Mouse (Mus musculus) hindbrain, embryonic 14.5 days (tissue): ENCODE measurements at regions not wholly inside any gene's neighbourhood (a gene's known extent, or its start where the extent isn't known, plus 50 kb on each side); places are given as distances from the start of the nearest gene placed in this dataset.

Source experiments
- ATAC-seq: fragments of 200-750 bp; cut with Nextera tagmentation; 2 replicates; pipeline ENCODE4 v1.8.0; 2017; ENCODE audit warnings: moderate number of reproducible peaks, mild to moderate bottlenecking, moderate TSS enrichment, moderate library complexity; ENCODE audit not compliant: low FRiP score
- DNase-seq: peaks from one replicate; pipeline ENCODE4 v3.0.0-alpha.2; 2015; ENCODE audit warnings: low spot score
- H3K27ac ChIP-seq: fragments of 300-500 bp; sonication (generic); 2 replicates; pipeline ENCODE4 v1.5.1; 2014; ENCODE audit warnings: mild to moderate bottlenecking, moderate library complexity
- H3K27me3 ChIP-seq: fragments of 300-500 bp; sonication (generic); 2 replicates; pipeline ENCODE4 v1.6.1; 2014; ENCODE audit warnings: mild to moderate bottlenecking, low read length, mixed read lengths; ENCODE audit not compliant: control insufficient read depth, insufficient read depth
- H3K36me3 ChIP-seq: fragments of 300-500 bp; sonication (generic); replicated peaks from 2 replicates; pipeline ENCODE4 v1.6.1; 2014; ENCODE audit not compliant: control insufficient read depth, insufficient read depth
- H3K4me1 ChIP-seq: fragments of 300-500 bp; sonication (generic); replicated peaks from 2 replicates; pipeline ENCODE4 v1.6.1; 2014; ENCODE audit warnings: antibody characterized with exemption, low read length, mixed read lengths; ENCODE audit not compliant: control insufficient read depth, insufficient read depth
- H3K4me2 ChIP-seq: fragments of 300-500 bp; sonication (generic); replicated peaks from 2 replicates; pipeline ENCODE4 v1.6.1; 2014; ENCODE audit warnings: mild to moderate bottlenecking, moderate library complexity
- H3K4me3 ChIP-seq: fragments of 300-500 bp; sonication (generic); replicated peaks from 2 replicates; pipeline ENCODE4 v1.5.1; 2014; ENCODE audit warnings: mild to moderate bottlenecking, low read length
- H3K9ac ChIP-seq: fragments of 300-500 bp; sonication (generic); 2 replicates; pipeline ENCODE4 v1.6.1; 2014
- H3K9me3 ChIP-seq: fragments of 300-500 bp; sonication (generic); 2 replicates; pipeline ENCODE4 v1.6.1; 2016; ENCODE audit warnings: low read length; ENCODE audit not compliant: control insufficient read depth
- WGBS: fragments of 180-500 bp; shearing (Covaris S2); extraction: QIAGEN DNeasy Blood & Tissue Kit; methylation state at CpG from one replicate; pipeline ENCODE4 v1.1.7; 2014; 5-methylcytosine and 5-hydroxymethylcytosine counted together

DNA sequence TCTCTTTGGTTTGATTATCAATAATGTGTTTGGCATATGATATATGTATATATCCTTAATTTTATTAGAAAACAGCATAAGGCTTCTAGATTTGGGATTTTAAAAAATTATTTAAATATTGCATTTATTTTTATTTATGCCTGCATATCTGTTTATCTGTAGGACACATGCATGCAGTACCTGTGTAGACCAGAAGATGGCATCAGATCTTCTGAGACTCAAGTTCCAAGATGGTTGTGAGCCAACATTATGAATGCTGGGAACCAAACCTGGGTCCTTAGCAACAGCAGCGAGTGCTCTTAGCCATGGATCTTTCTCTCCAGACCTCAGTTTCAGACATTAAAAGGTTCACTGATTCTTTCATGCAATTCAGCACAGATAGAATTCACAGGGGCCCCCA, 148.3 kb downstream of the Cdc42ep3 start:
- no peak for DNase-seq
- no peaks in the 10 kb centered on the region for H3K36me3 ChIP-seq
- no peaks in the 10 kb centered on the region for H3K4me1 ChIP-seq
- ATAC-seq, result no peak
- no peaks in the 10 kb centered on the region for H3K27me3 ChIP-seq
- no peaks in the 10 kb centered on the region for H3K9me3 ChIP-seq
- no peak overlapping the region for H3K4me2 ChIP-seq
- WGBS, result 93% methylated on average over 1 of the region's 1 CpGs
- no peak overlapping the region for H3K9ac ChIP-seq
- no peak overlapping the region for H3K4me3 ChIP-seq
- H3K27ac ChIP-seq, result no peak overlapping the region

DNA sequence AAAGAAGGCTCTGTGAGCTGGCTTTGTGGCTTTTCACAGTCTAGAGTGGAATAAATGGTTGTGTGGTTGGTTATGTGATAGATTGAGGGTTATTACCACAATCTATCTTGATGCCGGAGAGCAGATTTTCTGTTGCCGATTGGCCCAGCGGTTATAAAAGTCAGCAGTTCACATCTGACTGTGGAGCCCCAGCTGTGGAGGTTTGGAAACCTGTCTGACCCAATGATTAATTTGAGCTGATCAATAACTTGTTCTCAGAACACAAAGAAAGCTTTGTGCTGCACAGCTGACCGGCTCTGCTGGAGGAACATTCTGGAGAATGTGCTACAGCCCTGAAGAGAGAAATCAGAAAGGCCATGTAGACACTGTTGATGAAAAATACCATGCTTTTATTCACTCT, 148.8 kb downstream of the Cdc42ep3 start:
- 74% methylated on average over 4 of the region's 4 CpGs for WGBS
- H3K4me1 ChIP-seq, result no peaks in the 10 kb centered on the region
- no peak overlapping the region for H3K4me3 ChIP-seq
- DNase-seq, result no peak
- no peaks in the 10 kb centered on the region for H3K27me3 ChIP-seq
- ATAC-seq, result no peak
- no peaks in the 10 kb centered on the region for H3K9me3 ChIP-seq
- no peaks in the 10 kb centered on the region for H3K36me3 ChIP-seq
- H3K27ac ChIP-seq, result no peak overlapping the region
- no peak overlapping the region for H3K9ac ChIP-seq
- no peak overlapping the region for H3K4me2 ChIP-seq

DNA sequence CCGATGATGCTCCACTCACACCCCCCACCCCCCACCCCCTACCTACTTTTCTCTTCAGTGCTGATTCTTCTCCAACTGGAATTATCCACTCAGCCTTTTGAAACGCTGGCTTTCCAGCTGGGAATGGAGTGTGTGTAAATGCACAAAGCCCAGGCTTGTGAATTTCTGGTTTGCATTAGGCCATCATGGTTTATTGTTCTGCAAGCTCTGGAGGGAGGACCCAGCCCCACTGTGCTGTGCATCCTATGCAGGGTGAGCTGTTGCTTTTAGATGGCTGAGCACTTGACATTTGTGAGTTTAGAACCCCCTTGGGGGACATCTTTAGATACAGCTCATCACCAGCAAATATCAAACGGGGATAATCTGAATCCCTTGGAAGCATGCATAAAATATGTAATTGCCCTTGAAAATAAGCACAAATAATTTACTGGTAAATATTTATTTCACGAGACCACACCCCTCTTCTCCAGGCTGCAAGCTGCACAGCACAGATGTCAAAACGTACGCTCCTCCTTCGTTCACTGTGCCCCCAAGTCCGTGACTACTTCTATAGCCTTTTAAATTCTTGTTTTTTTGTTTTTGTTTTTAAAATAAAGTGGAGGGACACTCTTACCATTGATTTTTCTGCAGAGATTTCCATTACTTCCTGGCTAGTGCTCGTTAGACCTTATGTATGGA, 148.2 kb downstream of the Qpct start:
- 57% methylated on average over 9 of the region's 9 CpGs for WGBS
- no peak overlapping the region for H3K4me3 ChIP-seq
- no peaks in the 10 kb centered on the region for H3K36me3 ChIP-seq
- H3K4me1 ChIP-seq, result no peaks in the 10 kb centered on the region
- 0 out of 2 replicates have a peak, but pooled peaks have one; percentile 34 for ATAC-seq
- H3K9me3 ChIP-seq, result no peaks in the 10 kb centered on the region
- H3K9ac ChIP-seq, result no peak overlapping the region
- no peaks in the 10 kb centered on the region for H3K27me3 ChIP-seq
- DNase-seq, result no peak
- no peak overlapping the region for H3K27ac ChIP-seq
- H3K4me2 ChIP-seq, result no peak overlapping the region

DNA sequence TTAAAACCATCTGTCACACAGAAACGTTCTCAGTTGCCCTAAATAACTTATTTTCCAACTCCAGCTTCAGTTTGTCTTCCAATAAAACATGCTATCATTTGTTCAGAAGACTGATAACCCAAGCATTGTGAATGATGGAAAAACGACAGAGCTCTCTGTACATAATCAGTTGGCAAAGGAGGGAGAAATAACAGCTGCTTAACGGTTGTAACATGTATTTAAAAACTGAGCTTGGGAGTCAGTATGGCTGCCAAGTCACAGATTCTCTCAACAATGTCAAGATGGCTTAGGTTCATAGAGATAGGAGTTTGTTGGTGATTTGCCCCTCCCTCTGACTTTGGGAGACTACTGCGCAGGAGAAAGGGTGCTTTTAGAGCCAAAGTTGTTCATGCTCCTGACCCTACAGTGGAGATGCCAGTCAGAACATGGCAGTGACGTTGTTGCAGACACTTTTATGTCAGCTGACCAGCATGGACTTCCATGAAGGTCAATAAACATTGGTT, 140.2 kb downstream of the Qpct start:
- Histone ChIP-seq H3K9me3 (no peaks in the 10 kb centered on the region), H3K27ac (no peak overlapping the region), H3K36me3 (no peaks in the 10 kb centered on the region), H3K4me2 (no peak overlapping the region), H3K9ac (no peak overlapping the region), H3K27me3 (no peaks in the 10 kb centered on the region), H3K4me3 (no peak overlapping the region), H3K4me1 (no peaks in the 10 kb centered on the region)
- ATAC-seq (no peak), DNase-seq (no peak)
- WGBS, result 82% methylated on average over 5 of the region's 5 CpGs

DNA sequence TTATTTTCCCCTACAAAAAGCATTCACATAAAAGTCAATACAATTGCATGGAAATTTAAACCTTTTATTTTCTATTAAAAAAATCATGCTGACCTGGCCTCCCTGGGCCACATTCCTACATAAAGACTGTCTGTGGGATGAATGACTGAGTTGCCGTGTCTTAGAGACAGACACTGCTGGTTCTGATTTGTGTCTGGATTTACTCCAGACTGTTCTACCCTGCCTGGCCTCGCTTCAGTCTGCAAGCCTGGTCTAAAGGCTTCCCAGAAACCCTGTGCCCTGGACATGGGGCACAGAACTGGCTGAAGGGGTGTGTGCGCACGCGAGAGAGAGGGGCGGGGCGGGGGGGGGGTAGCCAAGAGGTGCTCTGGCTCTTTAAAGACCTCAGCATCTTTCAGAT, 136.6 kb downstream of the Qpct start:
- no peaks in the 10 kb centered on the region for H3K36me3 ChIP-seq
- H3K27me3 ChIP-seq, result no peaks in the 10 kb centered on the region
- no peak overlapping the region for H3K4me2 ChIP-seq
- DNase-seq (no peak), ATAC-seq (no peak)
- H3K4me3 ChIP-seq, result no peak overlapping the region
- no peak overlapping the region for H3K27ac ChIP-seq
- no peak overlapping the region for H3K9ac ChIP-seq
- 73% methylated on average over 7 of the region's 7 CpGs for WGBS
- no peaks in the 10 kb centered on the region for H3K4me1 ChIP-seq
- H3K9me3 ChIP-seq, result no peaks in the 10 kb centered on the region

DNA sequence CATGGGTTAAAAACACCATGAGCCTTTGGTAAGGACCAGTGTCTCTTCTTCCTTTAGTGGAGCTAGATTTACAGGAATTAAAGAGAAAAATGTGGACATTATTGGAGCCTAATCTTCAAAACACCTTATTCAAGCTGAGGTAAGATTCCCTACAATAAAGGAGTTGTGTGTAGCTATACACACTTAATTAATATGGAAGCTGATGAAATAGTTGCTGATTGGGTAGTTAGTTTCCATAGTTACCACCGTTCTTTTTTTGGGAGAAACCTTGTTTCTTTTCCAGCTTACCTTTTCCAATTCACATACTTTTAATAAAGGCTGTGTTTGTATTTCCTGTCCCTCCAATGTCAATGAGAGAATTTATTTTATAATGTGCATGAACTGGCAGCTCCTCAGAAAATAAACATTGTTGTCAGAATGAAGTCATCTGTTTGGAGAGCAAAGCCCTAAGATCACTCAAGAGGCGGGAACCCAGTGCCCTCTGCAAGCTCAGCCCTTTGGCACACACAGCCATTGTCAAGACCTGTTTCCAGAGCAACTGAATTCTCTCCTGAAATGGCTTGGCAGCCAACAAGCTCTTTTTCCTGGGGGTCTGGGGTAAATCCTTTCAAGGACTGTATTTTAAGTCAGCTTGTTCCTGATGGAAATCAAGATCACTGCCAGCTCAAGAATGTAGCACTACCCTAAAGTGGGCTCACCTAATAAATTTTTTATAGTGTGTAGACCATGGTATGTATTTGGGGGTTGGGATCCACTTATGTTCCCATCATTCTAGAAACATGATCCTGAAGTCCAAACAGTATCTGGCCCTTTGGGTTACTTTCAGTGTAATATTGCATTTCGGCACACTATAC, 128.8 kb downstream of the Qpct start:
- Histone ChIP-seq H3K4me3 (no peak overlapping the region), H3K4me2 (no peak overlapping the region), H3K9ac (no peak overlapping the region), H3K4me1 (no peaks in the 10 kb centered on the region), H3K36me3 (no peaks in the 10 kb centered on the region), H3K9me3 (no peaks in the 10 kb centered on the region), H3K27me3 (no peaks in the 10 kb centered on the region), H3K27ac (no peak overlapping the region)
- ATAC-seq (peak; percentile 60; the same call in 1 of the 2 replicates), DNase-seq (peak; percentile 42)
- WGBS, result 60% methylated on average over 3 of the region's 3 CpGs

DNA sequence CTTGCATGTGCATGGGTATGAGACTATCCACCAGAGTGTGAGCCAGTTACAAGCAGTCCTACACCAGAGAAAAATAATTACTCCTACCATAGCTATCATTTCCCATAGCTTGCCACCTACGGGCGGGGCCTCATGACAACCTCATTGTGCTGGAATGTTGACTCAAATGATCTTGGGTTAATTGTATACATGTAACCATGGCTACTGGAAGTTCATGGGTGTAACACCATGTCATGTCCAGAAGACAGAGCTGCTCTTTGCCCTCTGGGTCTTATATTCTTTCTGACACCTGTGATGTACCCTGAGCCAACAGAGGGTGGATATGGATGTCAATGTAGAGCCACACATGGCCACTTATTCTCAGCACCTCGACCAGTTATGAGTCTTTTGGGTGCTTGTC, 125.6 kb downstream of the Qpct start:
- Histone ChIP-seq H3K27ac (no peak overlapping the region), H3K9ac (no peak overlapping the region), H3K4me3 (no peak overlapping the region), H3K27me3 (no peaks in the 10 kb centered on the region), H3K9me3 (no peaks in the 10 kb centered on the region), H3K36me3 (no peaks in the 10 kb centered on the region), H3K4me1 (no peaks in the 10 kb centered on the region), H3K4me2 (no peak overlapping the region)
- ATAC-seq (no peak), DNase-seq (no peak)
- 87% methylated on average over 3 of the region's 3 CpGs for WGBS

DNA sequence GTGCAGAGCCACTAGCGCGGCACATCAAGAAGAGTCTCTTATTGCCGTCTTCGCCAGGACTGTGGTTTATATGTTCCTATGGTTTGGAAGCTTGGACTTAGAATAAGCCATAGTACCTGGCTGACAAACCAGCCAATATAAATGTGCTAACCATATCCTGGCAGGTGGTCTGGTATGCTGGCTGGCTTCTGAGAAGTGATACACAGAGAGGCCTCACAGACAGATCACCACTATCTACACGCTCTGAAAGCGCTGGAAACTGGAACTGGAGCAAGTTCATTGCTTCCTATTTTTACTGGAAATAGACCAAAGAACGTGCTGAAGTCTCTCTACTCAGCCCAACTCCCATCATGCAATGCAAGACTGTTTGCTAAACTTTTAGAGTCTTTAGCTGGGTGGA, 124.7 kb downstream of the Qpct start:
- DNase-seq, result no peak
- no peaks in the 10 kb centered on the region for H3K9me3 ChIP-seq
- WGBS, result 86% methylated on average over 7 of the region's 7 CpGs
- no peaks in the 10 kb centered on the region for H3K27me3 ChIP-seq
- no peak overlapping the region for H3K4me2 ChIP-seq
- H3K9ac ChIP-seq, result no peak overlapping the region
- no peak overlapping the region for H3K4me3 ChIP-seq
- ATAC-seq, result no peak
- H3K4me1 ChIP-seq, result no peaks in the 10 kb centered on the region
- no peak overlapping the region for H3K27ac ChIP-seq
- no peaks in the 10 kb centered on the region for H3K36me3 ChIP-seq

DNA sequence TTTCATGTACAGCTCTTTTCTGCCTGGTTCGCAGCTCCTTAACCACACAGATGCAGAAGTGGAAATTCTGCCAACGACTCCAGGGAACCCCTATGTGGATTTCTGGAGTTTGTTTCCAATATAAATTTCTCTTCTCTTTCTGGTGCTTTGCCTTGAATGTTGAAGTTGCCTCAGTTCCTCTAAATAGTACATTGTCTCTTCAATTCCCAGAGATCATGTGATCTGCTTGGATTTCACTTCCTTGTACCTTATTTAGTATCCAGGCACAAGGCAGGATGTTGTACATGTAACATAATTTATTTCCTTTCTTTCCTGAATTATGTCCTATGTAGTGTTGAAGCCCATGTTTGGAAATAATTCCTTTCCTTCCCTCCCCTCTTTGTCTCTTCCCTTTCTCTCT, 123.7 kb downstream of the Qpct start:
- Histone ChIP-seq H3K4me1 (no peaks in the 10 kb centered on the region), H3K36me3 (no peaks in the 10 kb centered on the region), H3K9ac (no peak overlapping the region), H3K9me3 (no peaks in the 10 kb centered on the region), H3K4me2 (no peak overlapping the region), H3K27ac (no peak overlapping the region), H3K27me3 (no peaks in the 10 kb centered on the region), H3K4me3 (no peak overlapping the region)
- no peak for ATAC-seq
- 75% methylated on average over 2 of the region's 2 CpGs for WGBS
- no peak for DNase-seq
